Mouse (Mus musculus) brain, embryonic 14.5 days (tissue): ENCODE measurements at regions not wholly inside any gene's neighbourhood (a gene's known extent, or its start where the extent isn't known, plus 50 kb on each side); places are given as distances from the start of the nearest gene placed in this dataset.
A peak's percentile ranks its signal among the peaks of the same experiment; 100 is the strongest.

Experiments used
- DNase-seq: peaks from one replicate; pipeline ENCODE4 v3.0.0-alpha.2; 2011; ENCODE audit warnings: low read depth
- CTCF ChIP-seq: fragments of 200-500 bp; IDR thresholded peaks from 2 replicates; pipeline ENCODE4 v1.5.1; 2012; ENCODE audit warnings: inconsistent platforms, mild to moderate bottlenecking, moderate library complexity, borderline replicate concordance; ENCODE audit not compliant: insufficient read depth, insufficient read length; ENCODE audit errors: extremely low read depth
- POLR2A ChIP-seq: fragments of 200-500 bp; IDR thresholded peaks from 2 replicates; pipeline ENCODE4 v1.6.1; 2012; ENCODE audit warnings: mild to moderate bottlenecking, inconsistent platforms, borderline replicate concordance; ENCODE audit not compliant: poor library complexity, insufficient read depth, insufficient read length, severe bottlenecking; ENCODE audit errors: extremely low read depth

- TF ChIP-seq CTCF (no peak), POLR2A (no peak)
These were observed 241.7 kb upstream of the Rsrc1 start for GRCm38 (mm10) chr3:66739356-66740014.

GRCm38 (mm10) chr3:66744133-66744913 is 236.9 kb upstream of the Rsrc1 start:
- no peak for DNase-seq
- no peak for TF ChIP-seq POLR2A
- no peak for TF ChIP-seq CTCF

More at GRCm38 (mm10) chr3:66739356-66740014, 241.7 kb upstream of the Rsrc1 start:
- DNase-seq, result no peak

- TF ChIP-seq CTCF (no peak), POLR2A (no peak)
- DNase-seq, result peak; percentile 97
These were observed 234.7 kb upstream of the Rsrc1 start for GRCm38 (mm10) chr3:66746373-66747072.

DNA sequence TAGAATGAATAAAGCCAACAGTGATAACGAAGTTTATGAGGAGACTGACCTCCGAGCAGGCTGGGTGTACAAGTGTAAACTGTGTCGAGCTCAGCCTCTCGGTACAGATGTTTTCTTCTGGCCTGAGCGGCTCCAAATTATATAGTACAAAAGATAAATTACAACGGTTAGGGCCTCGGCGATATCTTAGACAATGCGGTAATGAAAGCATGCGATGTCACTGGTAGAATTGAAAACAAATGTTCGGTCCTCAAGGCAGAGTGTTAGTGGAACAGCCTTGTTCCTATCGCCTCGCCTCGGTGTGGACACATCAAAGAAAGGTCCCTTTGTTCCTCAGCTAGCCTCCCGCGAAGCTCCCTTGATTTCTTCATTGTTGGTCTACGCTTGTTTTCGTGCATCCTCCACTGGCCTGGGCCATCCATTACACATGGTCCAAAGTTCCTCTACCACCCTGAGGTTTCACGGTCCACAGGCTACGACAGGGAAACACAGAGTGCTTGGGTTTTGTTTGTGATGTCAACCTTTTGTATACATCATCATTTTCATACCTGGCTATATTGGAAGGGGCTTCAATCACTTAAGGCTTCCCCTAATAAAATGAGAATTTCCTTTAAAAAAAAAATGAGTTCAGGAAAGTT is 234.0 kb upstream of the Rsrc1 start:
- DNase-seq, result no peak
- TF ChIP-seq POLR2A (no peak), CTCF (no peak)

- no peak for DNase-seq
- TF ChIP-seq POLR2A (no peak), CTCF (no peak)
These were observed 223.0 kb upstream of the Rsrc1 start for GRCm38 (mm10) chr3:66758141-66758540.

- DNase-seq, result no peak
These were observed 221.3 kb upstream of the Rsrc1 start for GRCm38 (mm10) chr3:66759841-66760240.

GRCm38 (mm10) chr3:66762446-66762845 is 218.7 kb upstream of the Rsrc1 start:
- DNase-seq, result no peak
- no peak for TF ChIP-seq POLR2A
- TF ChIP-seq CTCF, result no peak

More at GRCm38 (mm10) chr3:66759841-66760240, 221.3 kb upstream of the Rsrc1 start:
- TF ChIP-seq CTCF (no peak), POLR2A (no peak)

GRCm38 (mm10) chr3:66797351-66798010 is 183.7 kb upstream of the Rsrc1 start:
- DNase-seq, result peak; percentile 73
- TF ChIP-seq CTCF (no peak), POLR2A (no peak)

DNA sequence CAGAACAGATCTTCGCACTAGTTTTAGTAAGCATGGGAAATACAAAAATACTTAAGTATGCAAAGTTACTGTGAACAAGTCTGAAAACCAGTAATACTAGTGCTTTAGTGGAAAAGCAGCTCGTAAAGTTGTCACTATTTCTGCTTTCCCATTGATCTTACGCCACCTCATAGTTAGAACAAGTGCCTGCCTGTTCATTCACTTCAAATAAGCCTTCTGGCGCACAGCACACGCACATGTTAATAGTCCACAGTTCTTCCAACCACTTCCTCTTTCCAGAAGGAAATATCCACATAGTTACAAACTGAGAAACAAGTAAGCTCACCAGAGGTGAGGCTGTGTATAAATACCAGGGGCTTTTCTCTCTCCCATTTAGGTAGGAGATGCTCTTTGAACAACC is 182.9 kb upstream of the Rsrc1 start:
- peak; percentile 25 for DNase-seq
- TF ChIP-seq POLR2A (no peak), CTCF (no peak)

DNA sequence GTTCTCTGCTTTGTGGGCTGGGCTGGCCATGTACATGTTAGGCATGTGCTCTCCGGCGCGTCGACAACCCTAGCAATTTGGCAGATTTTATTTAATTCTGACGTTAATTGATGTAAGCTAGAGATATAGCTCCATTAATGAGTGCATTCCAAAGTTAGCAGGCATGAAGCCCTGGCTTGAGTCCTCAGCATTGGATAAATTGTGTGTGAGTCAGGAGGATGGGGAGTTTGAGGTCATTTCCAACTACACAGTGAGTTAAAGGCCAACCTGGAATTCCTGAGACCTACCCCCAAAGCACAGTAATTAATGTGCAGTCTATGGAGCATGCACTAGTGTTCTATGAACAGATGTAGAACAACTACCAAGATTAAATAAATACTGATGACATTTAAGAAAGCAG is 178.7 kb upstream of the Rsrc1 start:
- TF ChIP-seq CTCF (no peak), POLR2A (no peak)
- DNase-seq, result no peak
